Mouse (Mus musculus): ENCODE data around the gene Lrrfip2. TPM values are rescaled to one million over a fixed set of nuclear protein-coding genes. Genes with fewer than 3 reads are reported as not detected.

Gene Lrrfip2
- total RNA-seq (2017): 95.8 and 97.4 TPM in 2 replicates

DNA sequence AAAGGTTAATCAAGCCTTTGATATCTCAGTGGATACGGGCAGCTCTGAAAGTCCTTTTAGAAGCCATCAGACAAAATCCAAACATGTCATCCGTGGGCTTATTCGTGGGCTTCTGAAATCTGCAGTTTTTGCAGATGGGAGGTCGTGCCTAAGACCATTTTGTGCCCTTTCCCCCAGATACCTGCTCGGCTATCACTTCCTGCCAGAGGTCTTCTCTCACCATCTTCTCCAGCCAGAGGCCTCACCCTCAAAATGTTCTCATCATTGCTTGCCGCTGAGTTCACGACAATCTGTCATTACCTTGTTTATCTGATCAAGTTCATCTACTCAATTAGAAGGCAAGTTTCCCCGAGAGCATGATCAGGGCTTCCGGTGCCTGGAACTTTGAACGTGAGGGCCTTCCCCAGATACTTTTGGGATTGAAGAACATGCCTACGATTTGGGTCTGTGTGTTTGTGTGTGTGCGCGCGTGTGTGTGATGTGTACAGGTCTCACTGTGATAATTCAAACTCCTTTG, at the start of gene Lrrfip2:
Gene Lrrfip2 (plus strand): TSS at position 467 of the 517 bp plus-strand sequence.
- ATAC-seq (ENCODE audit: extremely low read depth, insufficient number of reproducible peaks, low FRiP score, poor library complexity, severe bottlenecking): no peak

DNA sequence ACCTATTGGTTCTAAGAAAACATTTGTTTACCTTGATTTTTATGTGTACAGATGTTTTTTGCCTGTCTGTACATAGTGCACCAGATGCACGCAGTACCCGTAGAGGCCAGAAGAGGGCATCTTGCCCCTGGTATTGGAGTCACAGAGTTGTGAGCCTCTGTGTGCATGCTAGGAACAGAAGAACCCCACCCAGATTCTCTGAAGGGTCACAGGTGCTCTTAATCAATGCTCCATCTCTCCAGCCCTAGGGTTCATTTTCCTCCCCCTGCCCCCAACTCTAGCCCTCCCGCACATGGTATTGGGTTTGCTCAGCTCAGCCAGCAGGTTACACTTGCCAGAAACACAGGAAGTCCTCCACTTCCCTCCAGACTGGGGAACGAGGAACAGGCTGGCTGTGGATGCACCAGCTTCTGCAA, 46.8 kb upstream of the Lrrfip2 start:
- ATAC-seq (ENCODE audit: extremely low read depth, insufficient number of reproducible peaks, low FRiP score, poor library complexity, severe bottlenecking): peak; percentile 43; the same call in 1 of the 2 replicates

DNA sequence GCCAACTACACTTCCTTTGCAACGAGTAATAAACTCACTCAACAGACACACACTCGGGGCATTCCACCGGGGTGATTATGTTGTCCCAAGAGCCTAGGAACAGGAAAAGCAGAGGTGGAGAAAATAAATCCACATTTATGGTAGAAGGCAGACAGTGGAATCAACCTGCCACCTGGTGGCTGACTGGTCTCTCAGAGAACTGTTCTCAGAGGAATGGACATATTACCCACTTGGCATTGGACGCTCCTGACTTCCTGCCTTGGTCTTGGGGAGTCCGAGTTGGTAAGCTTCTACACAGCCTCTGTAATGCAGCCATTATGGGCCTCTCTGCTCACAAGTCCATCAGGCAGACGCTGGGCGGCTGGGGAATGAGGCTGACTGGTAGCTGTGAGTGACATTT, 45.2 kb upstream of the Lrrfip2 start:
- no peak for ATAC-seq (ENCODE audit: extremely low read depth, insufficient number of reproducible peaks, low FRiP score, poor library complexity, severe bottlenecking)

DNA sequence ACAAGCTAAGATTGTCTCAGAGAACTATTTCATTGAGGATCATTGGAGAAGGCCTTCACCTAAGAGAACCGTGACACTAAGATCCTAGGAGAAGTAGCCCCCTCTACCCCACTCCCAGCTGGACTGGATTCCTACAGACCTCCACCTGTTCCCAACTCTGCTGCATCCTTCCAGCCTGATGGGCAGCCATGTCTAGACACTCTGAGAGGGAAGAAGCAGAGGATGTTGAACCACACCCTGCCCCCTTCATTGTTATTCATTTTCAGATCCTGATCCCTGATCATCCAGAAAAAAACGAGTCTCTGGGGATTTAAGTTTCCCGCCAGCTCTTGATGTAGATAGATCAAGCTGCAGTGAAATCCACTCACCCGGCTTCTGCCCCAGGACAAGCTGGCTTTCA, 44.4 kb upstream of the Lrrfip2 start:
- ATAC-seq (ENCODE audit: extremely low read depth, insufficient number of reproducible peaks, low FRiP score, poor library complexity, severe bottlenecking): no peak

DNA sequence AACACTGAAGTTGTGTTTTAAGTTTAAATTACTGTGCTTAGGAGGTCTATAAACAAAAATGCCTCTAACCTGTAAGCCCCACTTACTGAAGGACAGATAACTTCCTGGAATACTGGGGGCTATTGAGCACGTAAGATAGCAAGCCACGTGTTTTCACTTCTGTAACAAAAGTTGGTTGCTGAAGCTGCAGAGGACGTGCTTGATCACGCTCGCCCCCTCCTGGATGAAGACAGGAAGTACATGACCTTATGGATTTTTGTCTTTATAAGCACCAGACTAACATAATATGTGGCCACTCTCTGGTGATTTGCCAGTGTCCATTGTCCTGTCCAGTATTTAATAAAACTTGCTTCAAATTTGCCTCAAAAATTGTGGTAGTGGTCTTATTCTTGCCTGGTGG, 39.6 kb upstream of the Lrrfip2 start:
- ATAC-seq (ENCODE audit: extremely low read depth, insufficient number of reproducible peaks, low FRiP score, poor library complexity, severe bottlenecking): peak; percentile 58; the same call in 1 of the 2 replicates

DNA sequence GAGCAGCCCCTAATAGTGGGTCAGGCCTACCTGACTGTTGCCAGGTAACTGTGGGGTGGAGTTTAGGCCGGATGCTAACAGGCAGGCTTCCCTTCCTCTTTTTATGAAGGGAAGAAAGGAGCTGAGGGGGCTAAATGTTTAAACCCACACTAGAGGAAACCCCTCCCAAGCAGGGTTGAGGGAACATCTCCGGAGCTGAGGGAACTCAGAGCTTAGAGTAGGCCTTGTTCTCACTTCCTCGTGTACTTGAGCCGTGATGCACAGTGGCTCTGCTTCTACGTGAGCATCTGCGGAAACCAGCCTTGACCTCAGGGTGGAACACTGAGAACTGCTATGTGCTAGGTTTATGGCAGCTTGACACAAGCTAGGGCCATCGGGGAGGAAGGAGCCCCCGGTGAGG, 36.6 kb upstream of the Lrrfip2 start:
- ATAC-seq (ENCODE audit: extremely low read depth, insufficient number of reproducible peaks, low FRiP score, poor library complexity, severe bottlenecking): no peak

DNA sequence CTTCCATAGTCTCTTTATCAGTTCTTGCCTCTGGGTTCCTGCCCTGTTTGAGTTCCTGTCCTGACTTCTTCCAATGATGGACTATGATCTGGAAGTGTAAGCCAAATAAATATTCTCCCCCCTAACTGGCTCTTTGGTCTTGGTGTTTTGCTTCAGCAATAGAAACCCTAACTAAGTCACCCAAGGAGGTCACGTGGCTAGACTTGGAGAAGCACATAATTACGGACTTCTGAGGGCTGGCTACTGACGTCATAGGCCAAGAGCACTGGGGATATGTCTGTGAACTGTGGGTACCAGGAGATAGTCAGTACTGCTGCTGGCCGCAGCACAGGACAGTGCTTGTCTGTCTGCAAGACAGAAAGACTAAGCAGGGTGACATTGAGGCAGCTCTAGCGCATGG, 35.6 kb upstream of the Lrrfip2 start:
- ATAC-seq (ENCODE audit: extremely low read depth, insufficient number of reproducible peaks, low FRiP score, poor library complexity, severe bottlenecking): no peak

DNA sequence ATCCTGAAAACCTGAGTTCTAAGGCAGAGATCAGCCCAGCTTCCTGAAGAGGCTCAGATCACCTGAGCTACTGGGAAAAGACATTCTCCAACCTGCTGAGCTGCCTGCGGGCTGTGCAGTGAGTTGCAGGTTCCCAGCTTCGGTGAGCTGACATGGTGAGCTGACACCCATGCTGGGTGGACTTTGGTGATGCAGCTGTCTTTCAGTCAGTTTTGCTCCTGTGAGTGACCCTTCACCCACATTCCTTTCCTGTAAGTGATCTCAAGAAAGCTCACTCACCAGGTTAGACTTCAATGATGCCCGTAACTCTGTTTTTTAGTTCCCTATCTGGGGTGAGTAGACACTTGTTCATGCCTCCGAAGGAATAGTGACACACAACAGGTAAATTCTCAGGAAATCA, 32.1 kb upstream of the Lrrfip2 start:
- no peak for ATAC-seq (ENCODE audit: extremely low read depth, insufficient number of reproducible peaks, low FRiP score, poor library complexity, severe bottlenecking)

DNA sequence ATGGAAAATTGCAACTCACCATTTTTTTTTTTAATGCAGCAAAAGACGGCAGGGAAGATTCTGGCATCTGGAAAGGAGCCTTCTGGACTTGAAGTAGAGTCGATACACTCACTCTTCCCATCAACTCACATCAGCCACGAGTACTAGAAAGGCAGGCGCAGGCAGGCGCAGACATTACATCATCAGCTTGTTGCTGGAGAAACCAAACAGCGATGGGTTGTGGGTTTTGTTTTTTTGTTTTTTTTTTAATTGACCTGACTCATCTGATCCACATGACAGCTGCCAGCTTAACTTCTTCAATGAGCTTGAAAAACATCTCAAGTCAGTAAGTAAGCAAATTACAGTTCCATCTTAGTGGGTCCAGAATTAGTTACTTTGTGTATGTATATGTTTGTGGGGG, 31.3 kb upstream of the Lrrfip2 start:
- ATAC-seq (ENCODE audit: extremely low read depth, insufficient number of reproducible peaks, low FRiP score, poor library complexity, severe bottlenecking): no peak

DNA sequence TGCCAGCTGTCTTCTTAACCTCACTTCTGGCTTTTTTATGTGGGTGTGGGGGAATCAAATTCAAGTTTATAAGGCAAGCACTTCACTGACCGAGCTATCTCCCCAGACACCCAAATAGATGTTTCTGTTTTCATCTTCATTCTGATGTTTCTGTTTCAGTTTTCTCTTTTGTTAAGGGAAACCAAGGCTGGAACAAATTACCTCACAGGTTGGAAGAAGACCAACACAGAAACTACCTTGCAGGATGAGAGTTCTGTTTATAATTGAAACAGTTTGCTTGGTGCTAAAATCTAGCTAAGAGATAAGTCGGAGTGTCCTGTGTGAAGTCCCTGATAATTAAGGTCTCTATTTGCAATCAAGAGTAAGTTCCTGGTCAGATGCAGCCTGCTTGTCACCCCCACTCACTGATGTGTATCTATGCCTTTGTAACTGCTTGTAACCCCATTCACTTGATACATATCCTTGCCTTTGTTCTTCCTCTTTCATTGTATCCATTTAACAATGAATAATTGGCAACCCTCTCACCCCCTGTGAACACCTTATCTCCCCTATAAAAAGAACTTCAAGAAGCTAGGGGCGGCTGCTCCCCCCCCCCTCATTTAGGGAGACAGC, 30.3 kb upstream of the Lrrfip2 start:
- ATAC-seq (ENCODE audit: extremely low read depth, insufficient number of reproducible peaks, low FRiP score, poor library complexity, severe bottlenecking): no peak

DNA sequence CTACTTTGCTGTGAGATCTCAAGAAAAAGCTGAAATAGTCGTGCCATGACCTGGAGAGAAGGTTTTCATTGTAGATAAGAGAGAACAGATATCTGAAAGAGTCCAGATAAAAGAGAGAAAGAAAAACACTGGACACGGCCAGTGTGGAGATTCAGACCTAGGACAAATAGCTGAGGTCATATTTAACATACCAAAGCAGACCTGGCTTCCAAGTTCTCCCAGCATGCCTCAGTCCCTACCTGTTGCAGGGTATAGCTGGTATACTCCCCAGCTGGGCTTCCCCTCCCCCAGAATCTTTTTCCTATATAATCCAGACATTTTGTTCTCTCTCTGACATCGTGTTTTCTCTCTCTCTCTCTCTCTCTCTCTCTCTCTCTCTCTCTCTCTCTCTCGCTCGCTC, 29.4 kb upstream of the Lrrfip2 start:
- no peak for ATAC-seq (ENCODE audit: extremely low read depth, insufficient number of reproducible peaks, low FRiP score, poor library complexity, severe bottlenecking)

DNA sequence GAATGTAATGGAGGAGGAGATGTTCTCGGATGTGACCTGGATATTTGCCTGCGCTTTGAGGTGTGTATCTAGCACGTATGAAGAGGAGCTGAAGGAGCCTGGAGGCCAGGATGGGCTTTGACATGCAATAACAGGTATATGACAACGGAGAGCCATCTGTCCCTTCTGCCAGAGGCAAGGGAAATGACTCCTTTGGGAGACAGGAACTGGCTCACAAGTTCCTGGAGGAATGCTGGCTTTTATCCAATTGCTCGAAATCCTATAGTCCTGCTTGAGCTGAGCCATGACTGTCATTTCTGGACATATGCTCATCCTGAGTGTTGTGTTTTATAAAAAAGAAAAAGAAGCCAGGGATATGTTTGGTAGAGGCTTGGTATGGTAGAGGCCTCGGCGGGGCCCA, 28.5 kb upstream of the Lrrfip2 start:
- ATAC-seq (ENCODE audit: extremely low read depth, insufficient number of reproducible peaks, low FRiP score, poor library complexity, severe bottlenecking): no peak

DNA sequence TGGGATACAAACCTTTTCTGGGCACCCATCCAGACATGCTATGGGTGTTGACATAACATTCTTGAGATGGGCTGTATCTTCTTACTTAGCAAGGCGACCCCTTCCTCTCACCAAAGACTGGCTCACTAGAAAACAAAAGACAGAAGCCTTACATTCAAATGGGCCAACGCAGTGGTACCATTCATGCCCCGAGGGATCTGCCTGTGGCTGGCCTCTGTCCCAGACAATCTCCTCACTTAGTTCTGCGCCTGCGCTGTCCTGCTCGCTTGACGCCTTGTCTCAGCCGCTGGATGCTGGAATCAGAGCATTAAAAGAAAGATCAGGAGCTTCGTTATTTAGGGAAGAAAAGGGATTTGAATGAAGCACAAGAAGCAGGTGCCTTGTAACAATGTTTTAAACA, 24.7 kb upstream of the Lrrfip2 start:
- ATAC-seq (ENCODE audit: extremely low read depth, insufficient number of reproducible peaks, low FRiP score, poor library complexity, severe bottlenecking): no peak

DNA sequence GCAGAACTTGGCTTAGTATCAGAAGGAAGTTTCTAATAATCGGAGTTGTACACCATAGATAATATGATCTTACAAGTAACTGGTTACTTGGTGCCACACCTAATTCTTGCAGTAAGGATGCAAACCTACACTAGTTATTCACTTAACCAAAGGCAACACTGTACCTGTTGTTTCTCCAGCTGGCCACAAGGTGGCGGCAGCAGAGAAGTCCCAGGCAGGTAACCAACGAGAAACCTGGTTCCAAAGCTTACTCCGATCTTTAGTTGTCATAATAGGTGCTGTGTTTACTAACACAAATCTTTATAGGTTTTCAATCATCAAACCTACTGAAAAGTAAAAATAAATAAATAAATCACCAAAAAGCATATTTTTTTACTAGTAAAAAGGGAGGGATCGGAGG, 24.3 kb upstream of the Lrrfip2 start:
- ATAC-seq (ENCODE audit: extremely low read depth, insufficient number of reproducible peaks, low FRiP score, poor library complexity, severe bottlenecking): peak; percentile 78

DNA sequence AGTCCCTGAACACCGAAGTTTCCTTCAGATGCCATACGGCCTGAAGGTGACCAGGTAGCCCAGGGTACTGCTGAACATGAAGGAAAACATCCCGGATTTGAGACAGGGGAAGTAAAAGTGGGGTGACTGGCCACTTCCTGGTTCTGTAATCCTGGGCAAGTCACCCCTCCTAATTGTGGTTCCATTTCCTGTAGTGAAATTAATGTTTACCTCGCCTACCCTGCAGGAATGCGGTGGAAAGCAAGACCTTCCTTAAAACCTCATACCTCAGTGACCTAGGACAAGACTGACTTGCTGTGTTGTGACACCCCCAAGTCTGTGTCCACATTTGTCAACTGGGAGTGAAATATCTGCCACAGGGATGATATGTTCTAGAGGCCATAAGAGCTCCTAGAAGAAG, 22.8 kb upstream of the Lrrfip2 start:
- ATAC-seq (ENCODE audit: extremely low read depth, insufficient number of reproducible peaks, low FRiP score, poor library complexity, severe bottlenecking): peak; percentile 28; the same call in 1 of the 2 replicates

DNA sequence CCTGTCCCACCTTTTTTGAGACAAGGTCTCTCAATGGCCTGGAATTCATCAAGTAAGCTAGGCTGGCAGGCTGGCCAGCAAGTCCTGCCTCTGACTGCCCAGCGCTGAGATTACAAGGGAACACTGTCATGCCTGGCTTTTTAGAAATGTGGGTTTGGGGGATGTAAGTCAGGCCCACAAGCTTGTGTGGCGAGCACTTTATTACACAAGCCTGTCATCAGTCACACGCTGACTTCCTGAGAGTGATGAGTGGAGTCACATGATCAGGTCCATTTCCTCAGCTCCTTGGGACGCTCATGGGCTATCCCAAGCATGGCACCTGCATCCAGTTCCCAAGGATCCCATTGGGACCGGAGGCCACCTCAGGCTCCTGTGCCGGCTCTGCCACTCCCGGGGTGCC, 21.7 kb upstream of the Lrrfip2 start:
- ATAC-seq (ENCODE audit: extremely low read depth, insufficient number of reproducible peaks, low FRiP score, poor library complexity, severe bottlenecking): no peak

DNA sequence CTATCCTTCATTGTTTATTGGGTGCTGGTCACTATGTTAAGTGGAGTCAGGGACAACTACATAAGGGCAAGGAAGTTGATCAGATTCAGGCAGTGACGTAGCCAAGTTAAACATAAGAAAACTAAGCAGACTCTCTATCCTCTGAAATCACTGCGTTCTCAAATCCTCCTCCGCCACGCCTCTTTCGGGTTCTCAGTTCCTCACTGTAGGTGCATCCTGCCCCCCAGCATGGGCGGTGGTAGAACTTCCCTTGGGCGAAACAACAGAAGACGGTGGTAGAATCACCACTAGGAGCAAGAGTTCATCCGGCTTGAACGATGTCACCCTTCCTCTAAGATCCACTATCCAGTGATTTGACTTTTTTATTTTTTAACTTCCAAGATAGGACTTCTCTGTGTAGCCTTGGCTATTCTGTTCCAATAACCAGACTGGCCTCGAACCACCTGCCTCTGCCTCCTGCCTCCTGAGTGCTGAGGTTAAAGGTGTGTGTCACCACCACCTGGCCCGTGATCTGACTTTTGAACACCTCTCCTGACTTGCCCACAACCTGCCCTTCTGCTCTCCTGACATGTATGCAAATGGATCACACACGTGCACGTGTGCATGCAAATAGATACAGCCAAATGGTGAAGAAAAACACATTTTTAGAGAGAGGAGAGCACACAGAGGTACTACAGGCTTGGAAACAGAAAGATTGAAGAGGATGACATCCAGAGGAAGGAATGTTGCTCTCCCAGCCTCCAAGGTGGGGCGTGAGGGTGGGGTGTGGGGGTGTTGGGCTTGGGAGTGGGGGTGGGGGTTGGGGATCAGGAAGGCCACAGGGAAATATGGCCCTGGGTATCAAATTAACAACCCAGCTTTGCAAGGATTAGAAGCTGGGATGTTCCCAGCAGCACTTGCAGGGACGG, 20.7 kb upstream of the Lrrfip2 start:
- ATAC-seq (ENCODE audit: extremely low read depth, insufficient number of reproducible peaks, low FRiP score, poor library complexity, severe bottlenecking): no peak

DNA sequence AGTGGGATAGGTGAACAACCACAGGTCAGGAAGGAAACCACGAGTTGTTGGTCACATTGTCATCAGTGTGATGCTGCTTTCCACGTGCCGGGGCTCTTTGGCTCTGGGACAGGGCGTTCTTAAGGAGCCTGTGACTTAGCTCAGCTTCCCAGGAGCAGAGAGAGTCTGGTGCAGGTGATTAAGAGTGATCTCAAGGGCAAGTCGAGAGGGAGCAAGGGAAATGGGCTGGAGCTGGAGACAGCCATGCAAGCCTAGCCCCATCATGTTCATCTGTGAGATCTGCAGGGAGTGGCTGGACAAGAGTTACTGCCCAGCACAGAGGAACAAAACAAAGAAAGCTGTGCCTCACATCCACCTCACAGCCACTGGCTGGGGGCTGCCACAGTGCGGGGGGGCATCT, 19.8 kb upstream of the Lrrfip2 start:
- ATAC-seq (ENCODE audit: extremely low read depth, insufficient number of reproducible peaks, low FRiP score, poor library complexity, severe bottlenecking): no peak

DNA sequence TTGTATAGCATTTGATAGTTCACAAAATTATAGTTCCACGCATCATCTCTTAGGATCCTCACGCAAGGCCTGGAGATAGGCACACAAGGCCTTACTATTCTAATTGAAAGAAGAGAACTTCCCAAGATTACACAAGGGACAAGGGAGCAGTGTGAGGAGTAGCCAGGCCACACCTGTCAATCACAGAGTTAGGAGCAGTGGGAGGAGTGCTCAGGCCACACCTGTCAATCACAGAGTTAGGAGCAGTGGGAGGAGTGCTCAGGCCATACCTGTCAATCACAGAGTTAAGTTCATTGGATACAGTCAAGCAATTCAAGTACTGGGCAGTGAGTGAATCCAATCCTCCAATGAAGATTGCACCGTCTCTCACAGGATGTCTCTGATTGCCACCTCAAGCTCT, 17.0 kb upstream of the Lrrfip2 start:
- no peak for ATAC-seq (ENCODE audit: extremely low read depth, insufficient number of reproducible peaks, low FRiP score, poor library complexity, severe bottlenecking)

DNA sequence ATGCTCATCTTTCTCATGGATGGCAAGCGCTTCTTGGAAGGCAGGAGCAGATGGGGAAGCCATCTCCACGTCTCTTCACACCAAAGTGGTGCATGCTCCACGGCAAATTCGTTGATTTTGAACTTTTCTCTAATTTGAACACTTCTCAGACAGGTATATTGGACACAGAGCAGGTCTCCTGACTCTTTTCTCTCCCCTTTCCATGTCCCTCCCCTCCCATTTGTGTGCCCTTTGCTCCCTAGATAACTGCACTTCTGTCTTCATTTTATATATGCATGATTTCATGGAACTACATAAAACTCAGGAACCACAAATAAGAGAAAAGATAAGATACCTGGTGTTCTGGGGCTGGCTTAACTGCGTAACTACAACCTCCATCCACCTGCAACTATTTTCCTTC, 14.1 kb upstream of the Lrrfip2 start:
- ATAC-seq (ENCODE audit: extremely low read depth, insufficient number of reproducible peaks, low FRiP score, poor library complexity, severe bottlenecking): no peak

Data from neutrophil, adult 5-6 weeks (primary cell).